Mouse (Mus musculus): ENCODE data around the gene Eef2.

Eef2 gene

GRCm38 (mm10) chr10:81176466-81177271, at the start of gene Eef2:
Gene Eef2 (plus strand): TSS chr10:81176631.
- DNase-seq (ENCODE audit: low spot score) = peak; percentile 100

GRCm38 (mm10) chr10:81134181-81134587, 42.2 kb upstream of the Eef2 start:
- DNase-seq (ENCODE audit: low spot score) = peak; percentile 69

- peak; percentile 66 for DNase-seq (ENCODE audit: low spot score)
These were observed 41.3 kb upstream of the Eef2 start, which contains the start of gene Zbtb7a for GRCm38 (mm10) chr10:81134966-81135681. Gene Zbtb7a (plus strand): TSS chr10:81135220.

GRCm38 (mm10) chr10:81135831-81136705, 40.4 kb upstream of the Eef2 start:
- peak; percentile 82 for DNase-seq (ENCODE audit: low spot score)

GRCm38 (mm10) chr10:81136706-81137231, 39.7 kb upstream of the Eef2 start:
- DNase-seq (ENCODE audit: low spot score) = peak; percentile 89

- DNase-seq (ENCODE audit: low spot score) = peak; percentile 100
These were observed 38.9 kb upstream of the Eef2 start for GRCm38 (mm10) chr10:81137252-81138130.

GRCm38 (mm10) chr10:81138131-81138782, 38.2 kb upstream of the Eef2 start:
- peak; percentile 72 for DNase-seq (ENCODE audit: low spot score)

GRCm38 (mm10) chr10:81138821-81139528, 37.5 kb upstream of the Eef2 start:
- no peak for DNase-seq (ENCODE audit: low spot score)

- no peak for DNase-seq (ENCODE audit: low spot score)
These were observed 36.9 kb upstream of the Eef2 start for GRCm38 (mm10) chr10:81139529-81139846.

GRCm38 (mm10) chr10:81140005-81140404, 36.4 kb upstream of the Eef2 start:
- DNase-seq (ENCODE audit: low spot score) = peak; percentile 56

- no peak for DNase-seq (ENCODE audit: low spot score)
These were observed 35.5 kb upstream of the Eef2 start for GRCm38 (mm10) chr10:81140717-81141454.

- no peak for DNase-seq (ENCODE audit: low spot score)
These were observed 34.8 kb upstream of the Eef2 start for GRCm38 (mm10) chr10:81141455-81142210.

- no peak for DNase-seq (ENCODE audit: low spot score)
These were observed 33.9 kb upstream of the Eef2 start for GRCm38 (mm10) chr10:81142551-81142981.

GRCm38 (mm10) chr10:81143157-81143633, 33.2 kb upstream of the Eef2 start:
- DNase-seq (ENCODE audit: low spot score) = no peak

- no peak for DNase-seq (ENCODE audit: low spot score)
These were observed 32.5 kb upstream of the Eef2 start for GRCm38 (mm10) chr10:81143845-81144437.

- no peak for DNase-seq (ENCODE audit: low spot score)
These were observed 31.8 kb upstream of the Eef2 start for GRCm38 (mm10) chr10:81144667-81145066.

GRCm38 (mm10) chr10:81145307-81145706, 31.1 kb upstream of the Eef2 start:
- DNase-seq (ENCODE audit: low spot score) = no peak

GRCm38 (mm10) chr10:81145778-81146177, 30.7 kb upstream of the Eef2 start:
- DNase-seq (ENCODE audit: low spot score) = no peak
